Mouse (Mus musculus): ENCODE data around the gene Tm7sf2. TPM values are rescaled to one million over a fixed set of nuclear protein-coding genes. Genes with fewer than 3 reads are reported as not detected.
A peak's percentile ranks its signal among the peaks of the same experiment; 100 is the strongest.

The Tm7sf2 gene
- polyA plus RNA-seq, 1 experiment from 2014 or later, result 19.0 TPM

GRCm38 (mm10) chr19:6035966-6036585 is 32.1 kb downstream of the Tm7sf2 start:
- no peaks in the 10 kb centered on the region for H3K9me3 ChIP-seq
- no peak overlapping the region for H3K9ac ChIP-seq
- H3K36me3 ChIP-seq, result no peaks in the 10 kb centered on the region
- no peak for ATAC-seq (ENCODE audit: insufficient number of reproducible peaks, low FRiP score, low TSS enrichment, low read depth)
- 68% methylated on average over 9 of the region's 9 CpGs for WGBS
- H3K4me1 ChIP-seq, result no peaks in the 10 kb centered on the region
- no peak overlapping the region for H3K4me3 ChIP-seq
- no peaks in the 10 kb centered on the region for H3K27me3 ChIP-seq
- no peak overlapping the region for H3K27ac ChIP-seq
- no peak overlapping the region for H3K4me2 ChIP-seq

GRCm38 (mm10) chr19:6030520-6031280 is 37.5 kb downstream of the Tm7sf2 start:
- Histone ChIP-seq H3K27ac (no peak overlapping the region), H3K9ac (no peak overlapping the region), H3K9me3 (no peaks in the 10 kb centered on the region), H3K36me3 (no peaks in the 10 kb centered on the region), H3K27me3 (no peaks in the 10 kb centered on the region), H3K4me3 (no peak overlapping the region), H3K4me2 (no peak overlapping the region), H3K4me1 (no peaks in the 10 kb centered on the region)
- ATAC-seq (ENCODE audit: insufficient number of reproducible peaks, low FRiP score, low TSS enrichment, low read depth), result no peak
- WGBS, result 68% methylated on average over 14 of the region's 14 CpGs

DNA sequence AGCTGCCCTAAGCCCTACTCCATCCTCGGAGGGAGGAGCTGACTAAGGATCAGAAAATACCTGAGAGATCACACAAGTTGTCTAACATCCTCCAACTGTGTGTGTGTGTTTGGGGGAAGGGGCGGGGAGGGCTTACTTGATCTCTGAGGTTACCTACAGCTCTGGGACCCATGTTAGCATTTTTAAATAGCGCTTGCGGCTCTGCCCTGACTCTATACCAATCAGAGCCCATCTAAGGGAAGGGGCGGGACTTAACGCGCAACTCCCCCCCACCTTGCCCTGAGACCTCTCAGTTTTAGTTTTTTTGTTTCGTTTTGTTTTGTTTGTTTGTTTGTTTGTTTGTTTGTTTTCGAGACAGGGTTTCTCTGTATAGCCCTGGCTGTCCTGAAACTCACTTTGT is 38.7 kb downstream of the Tm7sf2 start:
- Histone ChIP-seq H3K9ac (no peak overlapping the region), H3K4me3 (no peak overlapping the region), H3K27ac (no peak overlapping the region), H3K27me3 (no peaks in the 10 kb centered on the region), H3K36me3 (no peaks in the 10 kb centered on the region), H3K4me1 (no peaks in the 10 kb centered on the region), H3K9me3 (no peaks in the 10 kb centered on the region), H3K4me2 (no peak overlapping the region)
- 80% methylated on average over 9 of the region's 9 CpGs for WGBS
- ATAC-seq (ENCODE audit: insufficient number of reproducible peaks, low FRiP score, low TSS enrichment, low read depth), result no peak

GRCm38 (mm10) chr19:6028991-6029390 is 39.2 kb downstream of the Tm7sf2 start:
- H3K27me3 ChIP-seq, result no peaks in the 10 kb centered on the region
- no peaks in the 10 kb centered on the region for H3K9me3 ChIP-seq
- WGBS, result 74% methylated on average over 6 of the region's 6 CpGs
- H3K4me3 ChIP-seq, result no peak overlapping the region
- ATAC-seq (ENCODE audit: insufficient number of reproducible peaks, low FRiP score, low TSS enrichment, low read depth), result no peak
- H3K27ac ChIP-seq, result no peak overlapping the region
- no peak overlapping the region for H3K9ac ChIP-seq
- no peak overlapping the region for H3K4me2 ChIP-seq
- no peaks in the 10 kb centered on the region for H3K4me1 ChIP-seq
- no peaks in the 10 kb centered on the region for H3K36me3 ChIP-seq

DNA sequence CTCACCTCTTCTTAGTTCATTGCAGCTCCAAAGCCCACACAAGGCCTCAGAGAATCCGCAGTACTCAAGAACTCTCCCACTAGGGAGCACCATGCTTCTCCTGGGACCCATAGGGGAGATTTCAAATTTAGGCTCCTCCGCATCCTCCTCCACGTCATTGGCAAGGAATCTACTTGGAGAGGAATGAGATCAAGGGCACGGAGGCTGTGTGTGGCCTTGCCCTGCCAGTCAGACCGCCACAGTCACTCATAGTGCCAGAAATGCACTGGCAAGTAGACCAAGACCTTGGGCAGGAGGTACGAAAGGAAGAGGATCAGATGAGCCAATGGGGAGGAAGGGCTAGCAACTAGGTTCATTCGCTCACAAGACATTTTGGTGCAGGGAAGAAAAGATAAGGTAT is 44.2 kb downstream of the Tm7sf2 start:
- Histone ChIP-seq H3K27me3 (no peaks in the 10 kb centered on the region), H3K27ac (no peak overlapping the region), H3K36me3 (no peaks in the 10 kb centered on the region), H3K9ac (no peak overlapping the region), H3K4me3 (no peak overlapping the region), H3K4me1 (no peaks in the 10 kb centered on the region), H3K9me3 (no peaks in the 10 kb centered on the region), H3K4me2 (no peak overlapping the region)
- 82% methylated on average over 7 of the region's 7 CpGs for WGBS
- no peak for ATAC-seq (ENCODE audit: insufficient number of reproducible peaks, low FRiP score, low TSS enrichment, low read depth)

DNA sequence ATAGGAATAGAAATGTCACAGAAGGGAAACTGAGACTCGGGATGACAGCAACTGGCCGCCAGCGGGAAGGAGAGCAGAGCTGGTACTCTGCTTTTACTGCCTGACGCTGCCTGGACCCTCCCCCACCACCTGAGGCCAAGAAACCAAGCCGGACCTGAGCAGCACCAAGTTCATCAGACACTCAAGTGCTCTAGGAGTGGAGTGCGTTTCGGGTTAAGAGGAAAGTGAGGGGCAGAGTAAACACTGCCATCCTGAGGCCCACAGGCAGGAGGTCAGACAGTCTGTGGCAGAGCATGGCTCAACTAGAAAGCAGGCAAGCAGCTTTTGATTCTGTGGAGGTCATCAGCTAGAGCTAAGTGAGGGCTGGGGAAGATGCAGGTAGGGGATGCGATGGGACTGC is 45.1 kb downstream of the Tm7sf2 start:
- 58% methylated on average over 8 of the region's 8 CpGs for WGBS
- H3K27ac ChIP-seq, result no peak overlapping the region
- H3K27me3 ChIP-seq, result no peaks in the 10 kb centered on the region
- no peak for ATAC-seq (ENCODE audit: insufficient number of reproducible peaks, low FRiP score, low TSS enrichment, low read depth)
- H3K4me3 ChIP-seq, result no peak overlapping the region
- no peaks in the 10 kb centered on the region for H3K9me3 ChIP-seq
- no peaks in the 10 kb centered on the region for H3K4me1 ChIP-seq
- H3K4me2 ChIP-seq, result no peak overlapping the region
- no peak overlapping the region for H3K9ac ChIP-seq
- H3K36me3 ChIP-seq, result no peaks in the 10 kb centered on the region

DNA sequence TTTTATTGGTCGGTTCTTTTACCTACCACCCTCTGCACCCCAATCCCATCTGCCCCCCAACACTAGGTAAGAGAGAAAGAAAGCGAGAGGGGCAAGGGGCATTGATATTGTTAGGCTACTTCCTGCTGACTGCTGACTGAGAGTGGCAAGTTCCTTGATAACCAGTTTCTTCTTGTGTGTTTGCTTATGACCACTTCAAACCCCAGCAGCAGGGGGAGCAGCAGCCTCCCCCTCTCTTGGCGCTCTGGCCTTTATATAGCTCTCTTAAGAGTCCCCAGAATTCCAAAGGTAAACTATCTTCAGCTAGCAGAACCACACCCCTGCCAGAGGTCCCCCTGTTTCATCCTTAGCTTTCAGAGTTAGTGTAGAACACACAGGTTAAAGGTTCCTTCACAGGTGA is 47.9 kb downstream of the Tm7sf2 start:
- WGBS, result 61% methylated on average over 3 of the region's 3 CpGs
- Histone ChIP-seq H3K9me3 (no peaks in the 10 kb centered on the region), H3K4me3 (no peak overlapping the region), H3K27ac (no peak overlapping the region), H3K4me2 (no peak overlapping the region), H3K27me3 (peaks cover 7% of the 10 kb centered on the region; the same call in 1 of the 2 replicates), H3K36me3 (no peaks in the 10 kb centered on the region), H3K4me1 (peaks cover 15% of the 10 kb centered on the region), H3K9ac (no peak overlapping the region)
- no peak for ATAC-seq (ENCODE audit: insufficient number of reproducible peaks, low FRiP score, low TSS enrichment, low read depth)

DNA sequence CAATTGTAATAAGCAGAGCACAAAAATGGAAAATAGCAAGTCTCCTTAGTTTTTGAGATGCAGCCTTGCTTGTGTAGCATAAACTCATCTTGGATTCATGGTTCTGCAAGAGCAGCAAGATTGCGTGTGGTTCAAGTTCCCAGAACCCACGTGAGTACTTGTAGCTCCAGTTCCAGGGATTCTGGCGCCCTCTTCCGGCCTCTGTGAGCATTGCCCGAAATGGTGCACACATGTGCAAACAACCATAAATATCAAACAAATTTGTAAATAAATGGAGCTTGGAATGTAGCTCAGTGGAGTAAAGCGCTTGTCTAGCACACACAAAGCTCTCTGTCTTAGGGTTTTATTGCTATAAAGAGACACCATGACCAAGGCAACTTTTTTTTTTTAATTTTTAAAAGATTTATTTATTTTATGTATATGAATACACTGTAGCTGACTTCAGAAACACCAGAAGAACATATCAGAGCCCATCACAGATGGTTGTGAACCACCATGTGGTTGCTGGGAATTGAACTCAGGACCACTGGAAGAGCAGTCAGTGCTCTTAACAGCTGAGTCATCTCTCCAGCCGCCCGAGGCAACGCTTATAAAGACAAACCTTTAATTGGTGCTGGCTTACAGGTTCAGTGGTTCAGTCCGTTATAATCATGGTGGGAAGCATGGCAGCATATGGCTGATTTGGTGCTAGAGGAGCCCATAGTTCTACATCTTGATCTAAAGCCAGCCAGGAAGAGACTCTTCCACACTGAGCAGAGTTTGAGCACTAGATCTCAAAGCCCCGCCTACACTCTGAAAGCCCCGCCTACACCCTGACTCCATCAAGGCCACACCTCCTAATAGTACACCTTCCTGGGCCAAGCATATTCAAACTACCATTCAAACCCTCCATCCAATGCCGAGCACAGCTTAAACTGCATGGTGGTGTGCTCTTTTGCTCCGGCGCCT is 49.8 kb downstream of the Tm7sf2 start:
- H3K9me3 ChIP-seq, result no peaks in the 10 kb centered on the region
- ATAC-seq (ENCODE audit: insufficient number of reproducible peaks, low FRiP score, low TSS enrichment, low read depth), result no peak
- no peak overlapping the region for H3K4me3 ChIP-seq
- peaks cover 7% of the 10 kb centered on the region; the same call in 1 of the 2 replicates for H3K27me3 ChIP-seq
- H3K4me2 ChIP-seq, result no peak overlapping the region
- no peaks in the 10 kb centered on the region for H3K36me3 ChIP-seq
- H3K9ac ChIP-seq, result no peak overlapping the region
- 26% methylated on average over 15 of the region's 15 CpGs for WGBS
- no peak overlapping the region for H3K27ac ChIP-seq
- H3K4me1 ChIP-seq, result peaks cover 29% of the 10 kb centered on the region

GRCm38 (mm10) chr19:6016532-6016931 is 51.6 kb downstream of the Tm7sf2 start:
- no peak overlapping the region for H3K9ac ChIP-seq
- peaks cover 32% of the 10 kb centered on the region for H3K4me1 ChIP-seq
- H3K27me3 ChIP-seq, result peaks cover 7% of the 10 kb centered on the region; the same call in 1 of the 2 replicates
- WGBS, result 48% methylated on average over 7 of the region's 7 CpGs
- peak overlapping the region; percentile 90; the same call in 1 of the 2 replicates for H3K4me2 ChIP-seq
- H3K27ac ChIP-seq, result no peak overlapping the region
- no peak for ATAC-seq (ENCODE audit: insufficient number of reproducible peaks, low FRiP score, low TSS enrichment, low read depth)
- no peaks in the 10 kb centered on the region for H3K36me3 ChIP-seq
- H3K4me3 ChIP-seq, result no peak overlapping the region
- H3K9me3 ChIP-seq, result no peaks in the 10 kb centered on the region

- Histone ChIP-seq H3K9ac (peak within 1 kb of the TSS; percentile 63), H3K4me1 (peaks cover 32% of the 10 kb centered on the region), H3K27me3 (peaks cover 7% of the 10 kb centered on the region; the same call in 1 of the 2 replicates), H3K36me3 (no peaks in the 10 kb centered on the region), H3K4me2 (peak within 1 kb of the TSS; percentile 90), H3K9me3 (no peaks in the 10 kb centered on the region), H3K4me3 (peak within 1 kb of the TSS; percentile 59), H3K27ac (peak within 1 kb of the TSS; percentile 77)
- peak; percentile 82 for ATAC-seq (ENCODE audit: insufficient number of reproducible peaks, low FRiP score, low TSS enrichment, low read depth)
- 3% methylated on average over 40 of the region's 40 CpGs for WGBS
These were observed 52.5 kb downstream of the Tm7sf2 start, which contains the start of gene Capn1 for GRCm38 (mm10) chr19:6015511-6016315. TSS of gene Capn1 (minus strand) at chr19:6015897.

GRCm38 (mm10) chr19:6014991-6015510 is 53.1 kb downstream of the Tm7sf2 start:
- H3K36me3 ChIP-seq, result no peaks in the 10 kb centered on the region
- H3K4me2 ChIP-seq, result peak overlapping the region; percentile 90
- H3K4me1 ChIP-seq, result peaks cover 32% of the 10 kb centered on the region
- WGBS, result 2% methylated on average over 16 of the region's 18 CpGs
- ATAC-seq (ENCODE audit: insufficient number of reproducible peaks, low FRiP score, low TSS enrichment, low read depth), result peak; percentile 65
- H3K9ac ChIP-seq, result peak overlapping the region; percentile 63
- no peaks in the 10 kb centered on the region for H3K9me3 ChIP-seq
- H3K27ac ChIP-seq, result peak overlapping the region; percentile 77
- peak overlapping the region; percentile 59 for H3K4me3 ChIP-seq
- peaks cover 7% of the 10 kb centered on the region; the same call in 1 of the 2 replicates for H3K27me3 ChIP-seq

Data from limb, embryonic 15.5 days (tissue).